Mouse (Mus musculus) lung, adult 2 months (tissue): ENCODE measurements at regions not wholly inside any gene's neighbourhood (a gene's known extent, or its start where the extent isn't known, plus 50 kb on each side); places are given as distances from the start of the nearest gene placed in this dataset.

ENCODE experiments used
- CTCF ChIP-seq: fragments of 200-500 bp; IDR thresholded peaks from 2 replicates; pipeline ENCODE4 v1.5.1; 2011; ENCODE audit warnings: mild to moderate bottlenecking, low read length, control low read depth; ENCODE audit not compliant: insufficient read depth
- POLR2A ChIP-seq: fragments of 200-500 bp; IDR thresholded peaks from 2 replicates; pipeline ENCODE4 v1.6.1; 2011; ENCODE audit warnings: low read depth, mild to moderate bottlenecking, control low read depth, low read length, borderline replicate concordance; ENCODE audit errors: extremely low read depth

- no peak for TF ChIP-seq CTCF
- no peak for TF ChIP-seq POLR2A
Observed at GRCm38 (mm10) chr6:37775151-37775550, 95.5 kb upstream of the Trim24 start.
